Mouse (Mus musculus): ENCODE measurements around the gene Afm.

DNA sequence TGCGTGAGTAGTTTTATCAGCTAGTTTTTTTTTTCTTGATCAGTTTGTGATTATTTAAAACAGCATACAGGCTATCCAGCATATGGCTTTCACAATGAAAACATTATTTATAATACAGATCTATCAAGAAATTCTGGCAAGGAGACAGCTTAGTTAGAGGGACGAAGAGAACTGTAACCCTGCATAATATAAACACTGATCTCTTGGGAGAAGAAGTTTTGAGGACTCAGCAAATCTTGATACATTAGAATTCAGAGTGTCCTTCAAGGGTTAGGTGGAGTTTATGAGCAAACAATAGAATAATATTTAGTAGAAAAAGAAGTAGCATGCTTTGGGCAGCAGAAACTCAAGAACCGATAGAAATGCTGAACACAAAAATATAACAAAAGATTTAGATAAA is 47.9 kb upstream of the Afm start:
- no peak for TF ChIP-seq CTCF (IDR thresholded peaks at IDR 0.05; ENCODE audit: extremely low read depth, insufficient read length, insufficient replicate concordance, low read depth, low read length)
- TF ChIP-seq POLR2A (IDR thresholded peaks at IDR 0.05; ENCODE audit: low read depth, low read length), result no peak
